ENCODE assay signal across 11 mouse cellular contexts in genomic region chr6:115891061-115891460, GRCm38 (mm10). TPM values are rescaled to one million over a fixed set of nuclear protein-coding genes. Genes with fewer than 3 reads are reported as not detected.
DNase-seq lines count a peak whose midpoint lies in the region; ATAC-seq lines count a peak whose summit lies in the region.
"Had no signal": no experiment of that assay in that cellular context is flagged by ENCODE, and none has a peak within 500 bp of the region (broad histone marks: within the 10 kb centered on the region; RNA-seq: fewer than 3 reads in every experiment).

No protein-coding gene starts in this region.

- peak overlapping the region; percentile 63 for H3K27ac ChIP-seq in heart, embryonic 12.5 days (ENCODE audit: poor library complexity, severe bottlenecking)
- H3K27ac ChIP-seq in neural tube, embryonic 14.5 days (ENCODE audit: low read depth, low read length) = 0 out of 2 replicates have a peak overlapping the region, but pooled peaks have one; percentile 28
- no peak overlapping the region for H3K27ac ChIP-seq in neural tube, embryonic 15.5 days (replicated peaks)

- DNase-seq in heart, postnatal 14 days = no peak
- peak; percentile 57 to 71 for DNase-seq in left cerebral cortex, postnatal 36 days (ENCODE audit: low spot score in 2 of 2)
- DNase-seq in adipocyte (ENCODE audit: low spot score) = no peak
- DNase-seq in thymus, postnatal 10 days (ENCODE audit: low spot score in 2 of 2) = no peak
- no peak for DNase-seq in kidney, adult 9 months

- no peaks in the 10 kb centered on the region for H3K27me3 ChIP-seq in heart, embryonic 12.5 days (replicated peaks)
- no peaks in the 10 kb centered on the region for H3K27me3 ChIP-seq in neural tube, embryonic 14.5 days (ENCODE audit: control insufficient read depth, insufficient read depth, low read length)
- no peaks in the 10 kb centered on the region for H3K27me3 ChIP-seq in neural tube, embryonic 15.5 days (replicated peaks)

- H3K4me3 ChIP-seq in heart, embryonic 12.5 days = no peak overlapping the region
- H3K4me3 ChIP-seq in neural tube, embryonic 14.5 days (ENCODE audit: low read depth, low read length) = no peak overlapping the region
- H3K4me3 ChIP-seq in neural tube, embryonic 15.5 days (replicated peaks) = no peak overlapping the region

- peaks cover 25% of the 10 kb centered on the region for H3K4me1 ChIP-seq in heart, embryonic 12.5 days (replicated peaks)
- peaks cover 4% of the 10 kb centered on the region; the same call in 1 of the 2 replicates for H3K4me1 ChIP-seq in neural tube, embryonic 14.5 days (ENCODE audit: control insufficient read depth, insufficient read depth, low read length)
- H3K4me1 ChIP-seq in neural tube, embryonic 15.5 days = peaks cover 20% of the 10 kb centered on the region

- peak; percentile 18; the same call in 1 of the 2 replicates for ATAC-seq in heart, embryonic 12.5 days (ENCODE audit: insufficient number of reproducible peaks, low FRiP score)
- peak; percentile 46; the same call in 1 of the 2 replicates for ATAC-seq in neural tube, embryonic 14.5 days (ENCODE audit: low read depth)
- ATAC-seq in neural tube, embryonic 15.5 days (ENCODE audit: low FRiP score) = no peak

- WGBS in heart, embryonic 12.5 days = 42% methylated on average over 6 of the region's 6 CpGs
- whole genome bisulfite sequencing in neural tube, embryonic 14.5 days = 67% methylated on average over 6 of the region's 6 CpGs
- 68% methylated on average over 6 of the region's 6 CpGs for WGBS in neural tube, embryonic 15.5 days

- intact Hi-C loops in heart, postnatal 14 days (cut with DNase I) = no loop called here
- intact Hi-C loops in left cerebral cortex, postnatal 36 days (cut with DNase I) = no loop called here

- H3K36me3 ChIP-seq in heart, embryonic 12.5 days = peaks cover 52% of the 10 kb centered on the region
- H3K36me3 ChIP-seq in neural tube, embryonic 14.5 days (ENCODE audit: control insufficient read depth, insufficient read depth, low read length) = peaks cover 28% of the 10 kb centered on the region
- peaks cover 45% of the 10 kb centered on the region for H3K36me3 ChIP-seq in neural tube, embryonic 15.5 days

- H3K9me3 ChIP-seq in heart, embryonic 12.5 days (replicated peaks) = peaks cover 5% of the 10 kb centered on the region; the same call in 1 of the 2 replicates
- no peaks in the 10 kb centered on the region for H3K9me3 ChIP-seq in neural tube, embryonic 14.5 days (ENCODE audit: control insufficient read depth, low read length)
- no peaks in the 10 kb centered on the region for H3K9me3 ChIP-seq in neural tube, embryonic 15.5 days (replicated peaks)
- H3K9me3 ChIP-seq: G1E had no signal

- H3K9ac ChIP-seq in heart, embryonic 12.5 days = no peak overlapping the region
- H3K9ac ChIP-seq in neural tube, embryonic 14.5 days (replicated peaks; ENCODE audit: low read depth, low read length) = no peak overlapping the region
- H3K9ac ChIP-seq in neural tube, embryonic 15.5 days (replicated peaks) = no peak overlapping the region

- no peak overlapping the region for H3K4me2 ChIP-seq in heart, embryonic 12.5 days
- no peak overlapping the region for H3K4me2 ChIP-seq in neural tube, embryonic 14.5 days (ENCODE audit: low read depth, low read length)
- H3K4me2 ChIP-seq in neural tube, embryonic 15.5 days = no peak overlapping the region

RNA-seq across cellular contexts. Expression of gene Ift122, which starts 37.8 kb away (rescaled TPM):
- 22.7 and 24.5 TPM in 2 replicates for polyA plus RNA-seq in heart, embryonic 12.5 days (2016; fragmentation: Nextera tagmentation; extraction: Ambion mirVana)
- 10 to 100 TPM; 13.2 to 18.6 TPM for total RNA-seq in heart, postnatal 14 days (2021)
- 27.8 and 28.3 TPM in 2 replicates for polyA plus RNA-seq in neural tube, embryonic 14.5 days (2014; fragmentation: Nextera tagmentation; extraction: Ambion mirVana)
- 28.2 and 30.1 TPM in 2 replicates for polyA plus RNA-seq in neural tube, embryonic 15.5 days (2015; fragmentation: Nextera tagmentation; extraction: Ambion mirVana)
- 10 to 100 TPM; 27.0 to 31.0 TPM for total RNA-seq in left cerebral cortex, postnatal 36 days (2021)

RNA-seq across cellular contexts. Expression of gene Mbd4, which starts 37.9 kb away (rescaled TPM):
- polyA plus RNA-seq in heart, embryonic 12.5 days (2016; fragmentation: Nextera tagmentation; extraction: Ambion mirVana) = 11.0 and 14.2 TPM in 2 replicates
- total RNA-seq in heart, postnatal 14 days (2021) = 1 to 10 TPM; 1.7 to 2.1 TPM
- 8.4 and 10.8 TPM in 2 replicates for polyA plus RNA-seq in neural tube, embryonic 14.5 days (2014; fragmentation: Nextera tagmentation; extraction: Ambion mirVana)
- polyA plus RNA-seq in neural tube, embryonic 15.5 days (2015; fragmentation: Nextera tagmentation; extraction: Ambion mirVana) = 10.4 and 14.5 TPM in 2 replicates
- total RNA-seq in left cerebral cortex, postnatal 36 days (2021) = 1 to 10 TPM; 8.2 to 9.0 TPM

RNA-seq across cellular contexts. Expression of gene Rho, which starts 40.5 kb away (rescaled TPM):
- 0.13 TPM in 1 of 2 replicates, not detected in the other for polyA plus RNA-seq in heart, embryonic 12.5 days (2016; fragmentation: Nextera tagmentation; extraction: Ambion mirVana)
- under 1 TPM; 0.07 to 0.12 TPM for total RNA-seq in heart, postnatal 14 days (2021)
- polyA plus RNA-seq in neural tube, embryonic 14.5 days (2014; fragmentation: Nextera tagmentation; extraction: Ambion mirVana) = 0.07 and 2.6 TPM in 2 replicates
- polyA plus RNA-seq in neural tube, embryonic 15.5 days (2015; fragmentation: Nextera tagmentation; extraction: Ambion mirVana) = 2.0 and 2.1 TPM in 2 replicates
- total RNA-seq in left cerebral cortex, postnatal 36 days (2021) = under 1 TPM; 0.17 to 0.70 TPM
- total RNA-seq: common myeloid progenitor, adult 5-6 weeks had no signal
- polyA plus RNA-seq: G1E had no signal

RNA-seq across cellular contexts. Expression of gene Efcab12, which starts 52.8 kb away (rescaled TPM):
- polyA plus RNA-seq in heart, embryonic 12.5 days (2016; fragmentation: Nextera tagmentation; extraction: Ambion mirVana) = 0.54 and 0.83 TPM in 2 replicates
- under 1 TPM; 0.56 to 0.76 TPM for total RNA-seq in heart, postnatal 14 days (2021)
- polyA plus RNA-seq in neural tube, embryonic 14.5 days (2014; fragmentation: Nextera tagmentation; extraction: Ambion mirVana) = 3.0 and 3.1 TPM in 2 replicates
- 2.7 and 3.0 TPM in 2 replicates for polyA plus RNA-seq in neural tube, embryonic 15.5 days (2015; fragmentation: Nextera tagmentation; extraction: Ambion mirVana)
- total RNA-seq in left cerebral cortex, postnatal 36 days (2021) = 1 to 10 TPM; 3.8 to 5.3 TPM
- polyA plus RNA-seq: G1E had no signal

RNA-seq across cellular contexts. Expression of gene H1foo, which starts 53.7 kb away (rescaled TPM):
- polyA plus RNA-seq in heart, embryonic 12.5 days (2016; fragmentation: Nextera tagmentation; extraction: Ambion mirVana) = not detected in 2 replicates
- not detected for total RNA-seq in heart, postnatal 14 days (2021)
- not detected in 2 replicates for polyA plus RNA-seq in neural tube, embryonic 14.5 days (2014; fragmentation: Nextera tagmentation; extraction: Ambion mirVana)
- not detected in 2 replicates for polyA plus RNA-seq in neural tube, embryonic 15.5 days (2015; fragmentation: Nextera tagmentation; extraction: Ambion mirVana)
- total RNA-seq in left cerebral cortex, postnatal 36 days (2021) = not detected
- total RNA-seq: common myeloid progenitor, adult 5-6 weeks; G1E; layer of hippocampus, postnatal 14 days had no signal
- polyA plus RNA-seq: G1E had no signal

Comparison
In these comparisons a context has a peak if more than half of its experiments do, and no peak if none do; other contexts are left out.
1. DNase-seq: peak in left cerebral cortex, postnatal 36 days (2 of 2); none in heart, postnatal 14 days (0 of 2), adipocyte (single experiment), thymus, postnatal 10 days (0 of 2) and kidney, adult 9 months (single experiment).